Mouse (Mus musculus): ENCODE measurements around the gene Mapk6.

The Mapk6 gene

GRCm38 (mm10) chr9:75319365-75319764 lies 90.4 kb downstream of the Mapk6 start:
- no peak for DNase-seq (ENCODE audit: low spot score in 2 of 2)

All from frontal cortex, postnatal 10 days (tissue).